Mouse (Mus musculus) intestine, embryonic 16.5 days (tissue): ENCODE data around the gene Sorcs2. TPM values are rescaled to one million over a fixed set of nuclear protein-coding genes. Genes with fewer than 3 reads are reported as not detected.
A peak's percentile ranks its signal among the peaks of the same experiment; 100 is the strongest.

Experiments used
- ATAC-seq: fragments of 200-750 bp; cut with Nextera tagmentation; 2 replicates; pipeline ENCODE4 v1.8.0; 2017; ENCODE audit warnings: moderate TSS enrichment, moderate library complexity
- H3K27ac ChIP-seq: fragments of 300-500 bp; sonication (generic); 2 replicates; pipeline ENCODE4 v1.5.1; 2014; ENCODE audit warnings: mild to moderate bottlenecking, low read length
- H3K27me3 ChIP-seq: fragments of 300-500 bp; sonication (generic); replicated peaks from 2 replicates; pipeline ENCODE4 v1.6.1; 2014; ENCODE audit warnings: low read length, control low read depth, mixed read lengths; ENCODE audit not compliant: control insufficient read depth, insufficient read depth
- H3K36me3 ChIP-seq: fragments of 300-500 bp; sonication (generic); 2 replicates; pipeline ENCODE4 v1.6.1; 2014; ENCODE audit warnings: low read length, control low read depth; ENCODE audit not compliant: control insufficient read depth, insufficient read depth
- H3K4me1 ChIP-seq: fragments of 300-500 bp; sonication (generic); 2 replicates; pipeline ENCODE4 v1.6.1; 2014; ENCODE audit warnings: low read length, control low read depth, mixed read lengths; ENCODE audit not compliant: control insufficient read depth, insufficient read depth
- H3K4me2 ChIP-seq: fragments of 300-500 bp; sonication (generic); 2 replicates; pipeline ENCODE4 v1.6.1; 2014; ENCODE audit warnings: low read depth, low read length, control low read depth
- H3K4me3 ChIP-seq: fragments of 300-500 bp; sonication (generic); 2 replicates; pipeline ENCODE4 v1.5.1; 2014; ENCODE audit warnings: mild to moderate bottlenecking, low read length
- H3K9ac ChIP-seq: fragments of 300-500 bp; sonication (generic); 2 replicates; pipeline ENCODE4 v1.6.1; 2014; ENCODE audit warnings: low read depth, low read length
- H3K9me3 ChIP-seq: fragments of 300-500 bp; sonication (generic); 2 replicates; pipeline ENCODE4 v1.6.1; 2016; ENCODE audit warnings: low read length, control low read depth; ENCODE audit not compliant: control insufficient read depth
- WGBS: fragments of 180-500 bp; shearing (Covaris S2); extraction: QIAGEN DNeasy Blood & Tissue Kit; methylation state at CpG from one replicate; pipeline ENCODE4 v1.1.7; 2014; 5-methylcytosine and 5-hydroxymethylcytosine counted together
- microRNA-seq: library from miRNA; unstranded; fragments of <30 nt; microRNA quantifications from one replicate; pipeline ENCODE4, GENCODE M21; 2016
- polyA plus RNA-seq: library from polyadenylated mRNA; unstranded; fragments of >200 nt; fragmentation: Nextera tagmentation; extraction: Ambion mirVana; gene quantifications from 2 replicates; pipeline ENCODE4 v1.2.1, GENCODE M21; 2015

The Sorcs2 gene
- polyA plus RNA-seq, 1 experiment from 2014 or later: 8.3 TPM

DNA sequence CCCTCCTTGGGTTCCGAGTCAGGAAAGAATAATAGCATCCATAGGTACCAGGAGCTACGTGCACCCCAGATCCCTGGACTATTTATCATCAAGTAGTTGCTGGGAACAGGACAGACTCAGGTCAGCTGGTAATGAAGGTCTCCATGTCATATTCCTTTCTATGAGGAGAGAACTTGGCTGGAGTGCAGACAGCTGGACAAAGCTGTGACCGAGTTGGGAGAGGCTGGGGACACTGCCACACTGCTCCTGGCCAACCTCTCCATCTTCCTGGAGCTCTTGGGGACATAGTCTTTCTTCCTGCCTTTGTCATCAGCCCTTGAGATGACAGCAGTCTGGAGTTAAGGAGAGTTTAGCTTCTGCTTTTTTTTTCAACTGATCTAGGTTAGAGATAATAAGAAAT, 428.1 kb downstream of the Sorcs2 start:
- no peak for ATAC-seq
- Histone ChIP-seq H3K27ac (no peak overlapping the region; the same call in 1 of the 2 replicates), H3K36me3 (peaks cover 20% of the 10 kb centered on the region), H3K9ac (no peak overlapping the region), H3K4me3 (no peak overlapping the region), H3K9me3 (no peaks in the 10 kb centered on the region), H3K4me1 (peaks cover 23% of the 10 kb centered on the region), H3K4me2 (no peak overlapping the region), H3K27me3 (no peaks in the 10 kb centered on the region)
- WGBS: 65% methylated on average over 3 of the region's 3 CpGs

Small RNA genes lying within 50 kb of the gene (microRNA-seq; reads per million reads assigned to microRNA genes)
- 9.1 reads per million, percentile 21 among the genes with 10 or more reads in this experiment for gene Mir7689

Other genes with a start within 250 kb of the Sorcs2 start
- 0.16 TPM in 1 of 2 replicates, not detected in the other for gene Psapl1, start 194.1 kb downstream of the Sorcs2 start, polyA plus RNA-seq
- gene Grpel1, start 66.9 kb upstream of the Sorcs2 start, polyA plus RNA-seq: 76.1 and 80.0 TPM in 2 replicates
- 1.6 TPM in 2 replicates for gene Tada2b, start 86.1 kb upstream of the Sorcs2 start, polyA plus RNA-seq
- gene Ccdc96, start 86.4 kb upstream of the Sorcs2 start, polyA plus RNA-seq: 0.11 and 0.12 TPM in 2 replicates
- 30.7 and 34.0 TPM in 2 replicates for gene Tbc1d14, start 195.1 kb upstream of the Sorcs2 start, polyA plus RNA-seq